ENCODE assay signal across 15 mouse cellular contexts in the genomic region with DNA sequence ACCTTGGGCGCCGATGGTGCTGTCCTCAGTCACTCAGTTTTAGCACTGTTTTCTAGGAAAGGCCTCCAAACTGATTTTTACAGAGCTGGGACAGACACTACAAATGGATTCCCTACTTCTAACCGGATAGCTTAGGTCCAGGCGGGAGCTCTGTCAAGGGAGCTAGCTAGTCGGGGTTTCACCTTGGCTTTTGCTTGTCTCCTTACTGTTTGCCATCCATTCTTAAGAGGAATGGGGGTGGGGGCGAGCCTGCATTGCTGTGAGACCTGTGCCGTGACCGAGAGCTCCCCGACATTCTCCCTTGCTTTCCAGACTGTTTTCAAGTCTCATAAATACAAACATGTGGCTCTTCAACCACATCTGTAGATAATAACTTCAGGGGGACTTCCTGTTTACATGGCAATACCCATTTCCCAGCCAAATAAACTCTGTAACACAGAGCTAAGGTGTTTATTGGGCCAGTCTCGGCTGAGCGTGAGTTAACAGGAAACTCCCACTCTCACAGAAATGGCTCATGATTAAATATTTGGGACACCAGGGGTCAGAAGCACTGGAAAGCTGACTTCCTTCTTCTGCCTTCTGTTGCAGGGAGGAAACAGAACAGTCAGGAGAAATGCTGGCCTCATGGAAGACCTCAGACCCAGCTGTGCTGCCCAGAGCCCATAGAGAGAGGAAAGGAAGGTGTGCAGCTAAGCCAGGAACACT.
DNase-seq lines count a peak whose midpoint lies in the region; ATAC-seq and TF ChIP-seq lines count a peak whose summit lies in the region.
"Had no signal": no experiment of that assay in that cellular context is flagged by ENCODE, and none has a peak within 500 bp of the region (broad histone marks: within the 10 kb centered on the region; RNA-seq: fewer than 3 reads in every experiment).

No protein-coding gene starts in this region.

- no peak for TF ChIP-seq CTCF in kidney, adult 2 months (conservative IDR thresholded peaks at IDR 0.05; ENCODE audit: insufficient read depth, insufficient read length, low read depth, low read length)
- no peak for TF ChIP-seq CTCF in small intestine, adult 2 months (IDR thresholded peaks at IDR 0.05; ENCODE audit: extremely low read depth, insufficient read length, insufficient replicate concordance, low read depth, low read length)

- no peaks in the 10 kb centered on the region for H3K4me1 ChIP-seq in kidney, adult 2 months (ENCODE audit: control insufficient read depth, insufficient read depth, low read length)
- H3K4me1 ChIP-seq in embryonic facial prominence, embryonic 13.5 days, result peaks cover 62% of the 10 kb centered on the region
- H3K4me1 ChIP-seq in kidney, embryonic 14.5 days (ENCODE audit: control insufficient read depth, insufficient read depth, low read length), result peaks cover 4% of the 10 kb centered on the region; the same call in 1 of the 2 replicates
- H3K4me1 ChIP-seq in small intestine, adult 2 months (ENCODE audit: control insufficient read depth, insufficient read depth, insufficient read length, low read length), result peaks cover 4% of the 10 kb centered on the region; the same call in 1 of the 2 replicates
- H3K4me1 ChIP-seq: midbrain, embryonic 15.5 days had no signal

- WGBS in kidney, adult 2 months, result 69% methylated on average over 11 of the region's 11 CpGs
- 51% methylated on average over 11 of the region's 11 CpGs for WGBS in embryonic facial prominence, embryonic 13.5 days
- 65% methylated on average over 11 of the region's 11 CpGs for WGBS in kidney, embryonic 14.5 days
- WGBS in small intestine, adult 2 months, result 46% methylated on average over 11 of the region's 11 CpGs

- H3K9ac ChIP-seq in embryonic facial prominence, embryonic 13.5 days, result no peak overlapping the region
- H3K9ac ChIP-seq in kidney, embryonic 14.5 days (ENCODE audit: low read depth, low read length), result no peak overlapping the region
- H3K9ac ChIP-seq: forebrain, postnatal 0 days; lung, embryonic 15.5 days; midbrain, embryonic 15.5 days had no signal

- H3K36me3 ChIP-seq in kidney, adult 2 months (ENCODE audit: control insufficient read depth, insufficient read depth, low read length), result no peaks in the 10 kb centered on the region
- H3K36me3 ChIP-seq in embryonic facial prominence, embryonic 13.5 days, result no peaks in the 10 kb centered on the region
- H3K36me3 ChIP-seq in kidney, embryonic 14.5 days (ENCODE audit: control insufficient read depth, insufficient read depth, low read length), result no peaks in the 10 kb centered on the region
- no peaks in the 10 kb centered on the region for H3K36me3 ChIP-seq in small intestine, adult 2 months (ENCODE audit: control insufficient read depth, insufficient read depth, low read length)
- H3K36me3 ChIP-seq: lung, embryonic 15.5 days; midbrain, embryonic 15.5 days had no signal

- H3K4me2 ChIP-seq in embryonic facial prominence, embryonic 13.5 days, result no peak overlapping the region
- H3K4me2 ChIP-seq in kidney, embryonic 14.5 days (replicated peaks; ENCODE audit: low read depth, low read length), result no peak overlapping the region
- H3K4me2 ChIP-seq: lung, embryonic 15.5 days; midbrain, embryonic 15.5 days had no signal

- no peak for TF ChIP-seq POLR2A in kidney, adult 2 months (IDR thresholded peaks at IDR 0.05; ENCODE audit: low read depth, low read length)
- no peak for TF ChIP-seq POLR2A in small intestine, adult 2 months (IDR thresholded peaks at IDR 0.05; ENCODE audit: low read depth, low read length)

- H3K9me3 ChIP-seq in embryonic facial prominence, embryonic 13.5 days, result no peaks in the 10 kb centered on the region
- H3K9me3 ChIP-seq in kidney, embryonic 14.5 days (ENCODE audit: control insufficient read depth, low read length), result no peaks in the 10 kb centered on the region
- H3K9me3 ChIP-seq: lung, embryonic 15.5 days; midbrain, embryonic 15.5 days had no signal

- DNase-seq in kidney, adult 2 months, result peak; percentile 39
- DNase-seq in kidney, adult 18-20 months, result no peak
- DNase-seq in ovary, postnatal 10 days (ENCODE audit: low spot score), result no peak
- DNase-seq in ovary, postnatal 14 days (ENCODE audit: low spot score), result no peak
- DNase-seq: cerebellum, postnatal 10 days; forebrain, postnatal 0 days; gastrocnemius, postnatal 36 days; layer of hippocampus, adult 9-11 months had no signal

- no peaks in the 10 kb centered on the region for H3K27me3 ChIP-seq in kidney, adult 2 months (replicated peaks; ENCODE audit: control insufficient read depth, insufficient read depth, low read length)
- no peaks in the 10 kb centered on the region for H3K27me3 ChIP-seq in embryonic facial prominence, embryonic 13.5 days
- H3K27me3 ChIP-seq in kidney, embryonic 14.5 days (ENCODE audit: control insufficient read depth, insufficient read depth, low read length), result no peaks in the 10 kb centered on the region
- no peaks in the 10 kb centered on the region for H3K27me3 ChIP-seq in small intestine, adult 2 months (ENCODE audit: control insufficient read depth, insufficient read depth, low read length)
- H3K27me3 ChIP-seq: lung, embryonic 15.5 days; midbrain, embryonic 15.5 days had no signal

- no peak overlapping the region for H3K4me3 ChIP-seq in kidney, adult 2 months (ENCODE audit: insufficient read depth, low read depth, low read length)
- no peak overlapping the region for H3K4me3 ChIP-seq in embryonic facial prominence, embryonic 13.5 days
- no peak overlapping the region for H3K4me3 ChIP-seq in kidney, embryonic 14.5 days (ENCODE audit: low read length)
- H3K4me3 ChIP-seq in small intestine, adult 2 months (ENCODE audit: low read depth, low read length), result no peak overlapping the region
- H3K4me3 ChIP-seq: lung, embryonic 15.5 days; midbrain, embryonic 15.5 days had no signal

- ATAC-seq in embryonic facial prominence, embryonic 13.5 days (ENCODE audit: insufficient number of reproducible peaks, insufficient read depth, low FRiP score, low TSS enrichment, low read depth), result no peak
- ATAC-seq in kidney, embryonic 14.5 days (ENCODE audit: low FRiP score, low TSS enrichment), result 0 out of 2 replicates have a peak, but pooled peaks have one; percentile 46
- ATAC-seq: activated CD4-positive, CD25-positive, alpha-beta regulatory T cell, adult 4 months; forebrain, postnatal 0 days; hindbrain, postnatal 0 days; midbrain, embryonic 15.5 days had no signal

- H3K27ac ChIP-seq in kidney, adult 2 months (ENCODE audit: insufficient read depth, low read depth, low read length), result peak overlapping the region; percentile 19; the same call in 1 of the 2 replicates
- H3K27ac ChIP-seq in embryonic facial prominence, embryonic 13.5 days, result peak overlapping the region; percentile 44
- no peak overlapping the region for H3K27ac ChIP-seq in kidney, embryonic 14.5 days (ENCODE audit: low read depth, low read length)
- peak overlapping the region; percentile 33 for H3K27ac ChIP-seq in small intestine, adult 2 months (ENCODE audit: insufficient read depth, low read depth, low read length)
- H3K27ac ChIP-seq: hindbrain, postnatal 0 days; lung, embryonic 15.5 days; midbrain, embryonic 15.5 days had no signal
